Mouse (Mus musculus) frontal cortex, postnatal 14 days (tissue): ENCODE data around the gene Smim14.

ENCODE experiments used
- DNase-seq, 2 experiments: peaks; one replicate each; pipeline ENCODE4 v3.0.0; 2022; ENCODE audit warnings: low spot score in 2 of 2

Gene Smim14

DNA sequence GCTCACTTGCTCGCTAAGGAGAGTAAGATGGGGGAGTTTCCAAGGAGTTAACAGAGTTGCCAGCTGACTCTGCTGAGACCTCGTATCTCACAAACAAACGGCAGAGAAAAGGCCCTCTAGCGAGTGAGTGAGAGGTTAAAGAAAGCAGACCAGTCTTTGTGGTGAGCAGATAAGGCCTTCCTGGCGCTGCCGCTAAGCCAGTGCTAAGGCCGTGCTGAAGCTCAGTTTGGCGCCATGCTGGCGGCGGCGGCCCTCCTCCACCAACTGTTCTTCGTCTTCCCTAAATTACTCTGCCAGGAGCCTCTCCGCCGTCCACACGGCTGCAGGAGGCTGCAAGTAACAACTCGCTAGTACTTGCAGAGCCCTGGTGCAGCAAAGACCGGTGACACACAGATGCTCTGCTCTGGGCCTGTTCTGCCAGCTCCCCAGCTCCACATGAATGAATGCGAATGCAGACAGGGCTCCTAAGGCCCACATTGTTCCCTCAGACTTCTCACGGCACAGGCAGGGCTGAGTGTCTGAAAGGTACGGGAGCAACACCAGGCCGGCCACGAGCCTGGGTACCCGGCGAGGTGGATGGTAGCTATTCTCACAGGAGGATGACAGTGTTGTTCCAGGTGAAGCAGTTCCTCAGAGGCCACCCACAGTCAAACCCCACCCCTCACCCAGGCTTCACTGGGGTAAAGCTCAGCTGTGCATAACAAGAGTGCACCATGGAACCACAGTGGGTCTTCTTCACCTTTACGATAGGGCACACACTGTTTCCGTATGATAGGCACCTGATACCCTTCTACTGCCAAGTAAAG, 121.1 kb downstream of the Smim14 start:
- no peak for DNase-seq

GRCm38 (mm10) chr5:65407989-65408388, 129.0 kb downstream of the Smim14 start:
- no peak for DNase-seq

DNA sequence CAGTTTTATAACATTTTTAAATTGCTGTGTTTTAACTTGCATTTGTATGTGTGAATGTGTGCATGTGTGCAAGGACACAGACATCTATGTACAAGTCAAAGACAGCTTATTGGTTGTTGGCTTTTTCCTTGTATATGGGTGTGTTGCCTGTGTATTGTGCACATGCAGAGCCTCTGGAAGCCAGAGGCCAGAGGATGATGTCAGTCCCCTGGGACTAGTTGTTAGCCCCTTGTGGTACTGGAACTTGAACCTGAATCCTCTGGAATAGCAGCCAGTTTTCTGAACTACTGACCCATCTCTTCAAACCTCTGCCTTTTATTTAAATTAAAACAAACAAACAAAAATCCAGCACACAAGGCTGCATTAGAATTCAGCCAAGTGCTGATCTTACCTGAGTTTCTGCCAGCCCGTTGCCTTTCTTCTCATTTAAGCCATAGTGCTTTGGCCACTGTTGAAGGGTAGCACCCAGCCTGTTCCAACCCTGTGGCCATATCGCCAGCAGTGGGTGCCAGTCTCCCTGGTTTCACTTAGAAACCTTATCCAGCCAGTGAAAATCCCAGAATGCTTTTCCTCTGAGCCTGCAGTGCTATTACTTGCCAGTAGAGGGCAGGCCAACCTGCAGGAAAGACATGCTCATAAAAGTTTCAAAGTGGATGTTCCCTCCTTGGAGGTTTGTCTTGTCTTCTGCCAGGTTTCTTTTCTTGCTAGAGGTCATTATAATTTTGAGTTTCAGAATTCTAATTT, 135.6 kb downstream of the Smim14 start:
- peak; percentile 70 to 81 for DNase-seq
